Mouse (Mus musculus): ENCODE data around the gene Rora.

- no peak for TF ChIP-seq CTCF (IDR thresholded peaks at IDR 0.05; ENCODE audit: control insufficient read depth, insufficient read depth, insufficient read length)
- TF ChIP-seq FOSL1 (IDR thresholded peaks at IDR 0.05; ENCODE audit: insufficient read depth, low read length, poor library complexity, severe bottlenecking), result no peak
- TF ChIP-seq MAX (IDR thresholded peaks at IDR 0.05), result no peak
- no peak for TF ChIP-seq MYOG (IDR thresholded peaks at IDR 0.05; ENCODE audit: control insufficient read depth, extremely low read depth, insufficient read length)
- TF ChIP-seq USF1 (IDR thresholded peaks at IDR 0.05; ENCODE audit: low read depth), result no peak
- no peak for TF ChIP-seq MYOD1 (IDR thresholded peaks at IDR 0.05; ENCODE audit: control insufficient read depth, insufficient read length, low read depth)
Measured at GRCm38 (mm10) chr9:68670731-68671130, 17.1 kb downstream of the Rora start.
